Mouse (Mus musculus): ENCODE data around the gene Irs2. TPM values are rescaled to one million over a fixed set of nuclear protein-coding genes. Genes with fewer than 3 reads are reported as not detected.

The Irs2 gene
- total RNA-seq (2021) = 10 to 100 TPM; 44.9 to 54.0 TPM
- long read RNA-seq, full-length matches to known transcripts = 3 of 4 reads
- long read RNA-seq, partial matches to known transcripts = 0 of 4 reads
- long read RNA-seq, other reads (novel, unspliced or antisense) = 1 of 4 reads

- DNase-seq (ENCODE audit: low spot score in 2 of 2) = no peak
These were observed at the start of gene Irs2 for GRCm38 (mm10) chr8:11008379-11008775. Gene Irs2 (minus strand): TSS chr8:11008458.

- DNase-seq (ENCODE audit: low spot score in 2 of 2) = no peak
These were observed 48.4 kb upstream of the Irs2 start for GRCm38 (mm10) chr8:11056665-11057064.

- DNase-seq (ENCODE audit: low spot score in 2 of 2) = no peak
These were observed 47.9 kb upstream of the Irs2 start for GRCm38 (mm10) chr8:11056175-11056563.

GRCm38 (mm10) chr8:11055557-11056174 is 47.4 kb upstream of the Irs2 start:
- no peak for DNase-seq (ENCODE audit: low spot score in 2 of 2)

- DNase-seq (ENCODE audit: low spot score in 2 of 2) = no peak
These were observed 41.6 kb upstream of the Irs2 start for GRCm38 (mm10) chr8:11049835-11050234.

- no peak for DNase-seq (ENCODE audit: low spot score in 2 of 2)
These were observed 39.6 kb upstream of the Irs2 start for GRCm38 (mm10) chr8:11047812-11048211.

GRCm38 (mm10) chr8:11044660-11045059 is 36.4 kb upstream of the Irs2 start:
- no peak for DNase-seq (ENCODE audit: low spot score in 2 of 2)

GRCm38 (mm10) chr8:11043591-11043990 is 35.3 kb upstream of the Irs2 start:
- DNase-seq (ENCODE audit: low spot score in 2 of 2) = no peak

- DNase-seq (ENCODE audit: low spot score in 2 of 2) = no peak
These were observed 34.8 kb upstream of the Irs2 start for GRCm38 (mm10) chr8:11042872-11043587.

GRCm38 (mm10) chr8:11040088-11040487 is 31.8 kb upstream of the Irs2 start:
- no peak for DNase-seq (ENCODE audit: low spot score in 2 of 2)

- no peak for DNase-seq (ENCODE audit: low spot score in 2 of 2)
These were observed 30.5 kb upstream of the Irs2 start for GRCm38 (mm10) chr8:11038788-11039187.

GRCm38 (mm10) chr8:11038367-11038766 is 30.1 kb upstream of the Irs2 start:
- no peak for DNase-seq (ENCODE audit: low spot score in 2 of 2)

- no peak for DNase-seq (ENCODE audit: low spot score in 2 of 2)
These were observed 28.5 kb upstream of the Irs2 start for GRCm38 (mm10) chr8:11036790-11037189.

GRCm38 (mm10) chr8:11035628-11036416 is 27.6 kb upstream of the Irs2 start:
- no peak for DNase-seq (ENCODE audit: low spot score in 2 of 2)

GRCm38 (mm10) chr8:11024871-11025270 is 16.6 kb upstream of the Irs2 start:
- DNase-seq (ENCODE audit: low spot score in 2 of 2) = no peak

- no peak for DNase-seq (ENCODE audit: low spot score in 2 of 2)
These were observed 12.8 kb upstream of the Irs2 start for GRCm38 (mm10) chr8:11020949-11021572.

GRCm38 (mm10) chr8:11015622-11016021 is 7.4 kb upstream of the Irs2 start:
- no peak for DNase-seq (ENCODE audit: low spot score in 2 of 2)

- DNase-seq (ENCODE audit: low spot score in 2 of 2) = peak; percentile 60 to 78
These were observed 5.0 kb upstream of the Irs2 start for GRCm38 (mm10) chr8:11013258-11013657.

GRCm38 (mm10) chr8:11011787-11012485 is 3.7 kb upstream of the Irs2 start:
- DNase-seq (ENCODE audit: low spot score in 2 of 2) = no peak

GRCm38 (mm10) chr8:11010913-11011605 is 2.8 kb upstream of the Irs2 start:
- DNase-seq (ENCODE audit: low spot score in 2 of 2) = peak in 1 of 2 experiments; percentile 34
